26 mouse cellular contexts compared by ENCODE assay signal in the genomic region with DNA sequence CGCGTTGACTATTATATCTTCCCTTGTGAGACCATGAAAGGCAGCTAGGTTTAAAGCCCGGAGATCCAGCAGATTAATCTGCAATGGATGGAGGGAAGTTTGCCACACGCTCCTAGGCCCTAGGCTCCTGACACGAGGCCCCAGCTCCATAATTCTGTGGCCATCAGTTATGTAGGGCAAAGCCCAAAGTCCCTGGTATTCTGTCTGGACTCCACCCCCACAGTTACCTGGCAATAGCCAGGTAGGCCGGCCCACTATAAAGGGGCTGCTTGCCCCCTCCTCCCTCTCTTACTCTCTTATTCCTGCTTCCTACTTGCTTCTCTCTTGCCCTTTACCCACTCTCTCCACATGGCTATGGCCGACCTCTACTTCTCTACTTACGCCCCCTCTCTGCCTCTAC. TPM values are rescaled to one million over a fixed set of nuclear protein-coding genes. Genes with fewer than 3 reads are reported as not detected.
DNase-seq lines count a peak whose midpoint lies in the region; ATAC-seq and TF ChIP-seq lines count a peak whose summit lies in the region.
"Had no signal": no experiment of that assay in that cellular context is flagged by ENCODE, and none has a peak within 500 bp of the region (broad histone marks: within the 10 kb centered on the region; RNA-seq: fewer than 3 reads in every experiment).

No protein-coding gene starts in this region.

- TF ChIP-seq POLR2A in heart, adult 2 months (IDR thresholded peaks at IDR 0.05; ENCODE audit: insufficient read depth, low read depth, low read length): no peak

- no peaks in the 10 kb centered on the region for H3K27me3 ChIP-seq in heart, adult 2 months (ENCODE audit: control insufficient read depth, insufficient read depth, low read length)
- no peaks in the 10 kb centered on the region for H3K27me3 ChIP-seq in kidney, embryonic 16.5 days (ENCODE audit: insufficient read depth, low read length)
- no peaks in the 10 kb centered on the region for H3K27me3 ChIP-seq in megakaryocyte, embryonic 14.5 days (replicated peaks)
- H3K27me3 ChIP-seq: CH12.LX; embryonic facial prominence, embryonic 13.5 days; embryonic facial prominence, embryonic 15.5 days; forebrain, embryonic 12.5 days had no signal

- no peak for TF ChIP-seq EP300 in heart, adult 2 months (IDR thresholded peaks at IDR 0.05; ENCODE audit: insufficient read depth, low read depth, low read length)

- no peak overlapping the region for H3K9ac ChIP-seq in heart, adult 2 months (ENCODE audit: low read depth, low read length)
- H3K9ac ChIP-seq in kidney, embryonic 16.5 days (replicated peaks; ENCODE audit: low read length): no peak overlapping the region
- H3K9ac ChIP-seq: embryonic facial prominence, embryonic 13.5 days; embryonic facial prominence, embryonic 15.5 days; forebrain, embryonic 12.5 days had no signal

- ATAC-seq in kidney, embryonic 16.5 days (ENCODE audit: low FRiP score, low TSS enrichment): no peak
- ATAC-seq in megakaryocyte, adult 5-6 weeks (ENCODE audit: poor library complexity, severe bottlenecking): no peak
- ATAC-seq: CD4-positive, CD25-positive, alpha-beta regulatory T cell, adult 4 months; forebrain, embryonic 14.5 days; forebrain, embryonic 16.5 days had no signal

- no peaks in the 10 kb centered on the region for H3K79me2 ChIP-seq in heart, adult 2 months (replicated peaks; ENCODE audit: control insufficient read depth, insufficient read depth, low read length)

- no peaks in the 10 kb centered on the region for H3K36me3 ChIP-seq in heart, adult 2 months (ENCODE audit: control insufficient read depth, insufficient read depth, low read length)
- no peaks in the 10 kb centered on the region for H3K36me3 ChIP-seq in kidney, embryonic 16.5 days (ENCODE audit: insufficient read depth, low read length)
- peaks cover 62% of the 10 kb centered on the region for H3K36me3 ChIP-seq in megakaryocyte, embryonic 14.5 days (replicated peaks; ENCODE audit: low read length)
- H3K36me3 ChIP-seq: embryonic facial prominence, embryonic 15.5 days had no signal

- no peak overlapping the region for H3K4me3 ChIP-seq in heart, adult 2 months
- no peak overlapping the region for H3K4me3 ChIP-seq in kidney, embryonic 16.5 days (ENCODE audit: low read length)
- peak overlapping the region; percentile 18 for H3K4me3 ChIP-seq in megakaryocyte, embryonic 14.5 days (replicated peaks)
- H3K4me3 ChIP-seq: embryonic facial prominence, embryonic 13.5 days; embryonic facial prominence, embryonic 15.5 days; erythroblast, embryonic 14.5 days; forebrain, embryonic 10.5 days; forebrain, embryonic 12.5 days had no signal

- intact Hi-C loops in heart, adult 2 months (cut with DNase I): loop anchor here (10.0 kb wide), 1 partner anchor 274 kb away; the partner anchor contains the start of gene Smim15

- TF ChIP-seq CTCF in heart, adult 2 months (IDR thresholded peaks at IDR 0.05): no peak

- H3K9me3 ChIP-seq in kidney, embryonic 16.5 days (ENCODE audit: low read length): no peaks in the 10 kb centered on the region
- peaks cover 20% of the 10 kb centered on the region for H3K9me3 ChIP-seq in megakaryocyte, embryonic 14.5 days
- H3K9me3 ChIP-seq: embryonic facial prominence, embryonic 13.5 days; embryonic facial prominence, embryonic 15.5 days; forebrain, embryonic 10.5 days; forebrain, embryonic 12.5 days had no signal

- no peak overlapping the region for H3K4me2 ChIP-seq in kidney, embryonic 16.5 days (replicated peaks; ENCODE audit: low read depth, low read length)
- H3K4me2 ChIP-seq: embryonic facial prominence, embryonic 13.5 days; embryonic facial prominence, embryonic 15.5 days; forebrain, embryonic 12.5 days had no signal

- peaks cover 3% of the 10 kb centered on the region for H3K4me1 ChIP-seq in heart, adult 2 months (ENCODE audit: control insufficient read depth, insufficient read depth, low read length)
- H3K4me1 ChIP-seq in kidney, embryonic 16.5 days (ENCODE audit: insufficient read depth, low read length): peaks cover 10% of the 10 kb centered on the region
- peaks cover 85% of the 10 kb centered on the region for H3K4me1 ChIP-seq in megakaryocyte, embryonic 14.5 days

- DNase-seq in heart, adult 11 months: peak; percentile 43
- DNase-seq in heart, adult 2 months: no peak
- DNase-seq in kidney, adult 9 months: peak; percentile 59
- DNase-seq: adrenal gland, adult 2 months; adrenal gland, postnatal 10 days; adrenal gland, postnatal 25 days; B cell, adult 2 months; cerebellum, adult 11 months; cerebellum, adult 18-20 months; cerebellum, adult 8-10 months; cerebellum, adult 9-11 months; cerebellum, postnatal 14 days; cerebellum, postnatal 36 days; embryo, embryonic 11 days had no signal

- 98% methylated on average over 8 of the region's 8 CpGs for WGBS in heart, adult 2 months
- 98% methylated on average over 8 of the region's 8 CpGs for WGBS in kidney, embryonic 16.5 days

- no peak overlapping the region for H3K27ac ChIP-seq in heart, adult 2 months
- H3K27ac ChIP-seq in kidney, embryonic 16.5 days (ENCODE audit: low read length): no peak overlapping the region
- H3K27ac ChIP-seq: embryonic facial prominence, embryonic 13.5 days; embryonic facial prominence, embryonic 15.5 days; forebrain, embryonic 10.5 days; forebrain, embryonic 12.5 days had no signal

RNA-seq across cellular contexts. Expression of gene Depdc1b, which starts 2.9 kb away (rescaled TPM):
- under 1 TPM; 0.34 to 0.36 TPM for total RNA-seq in heart, adult 2 months (2021)
- polyA plus RNA-seq in heart, adult 2 months (2012; rRNA removed): 0.14 and 0.26 TPM in 2 replicates
- polyA plus RNA-seq in kidney, embryonic 16.5 days (2015; fragmentation: Nextera tagmentation; extraction: Ambion mirVana): 12.7 and 15.1 TPM in 2 replicates
- 0.65 and 4.7 TPM in 2 replicates for polyA plus RNA-seq in megakaryocyte, embryonic 14.5 days (2012; ENCODE audit: insufficient read depth, low replicate concordance)
- 38.3 and 42.7 TPM in 2 replicates for total RNA-seq in megakaryocyte, adult 5-6 weeks (2015)
- total RNA-seq in megakaryocyte, adult 5-6 weeks (2017): 29.6 and 34.7 TPM in 2 replicates

Comparison
In these comparisons a context has a peak if more than half of its experiments do, and no peak if none do; other contexts are left out.
1. DNase-seq: peak in heart, adult 11 months (single experiment) and kidney, adult 9 months (single experiment); none in heart, adult 2 months (0 of 2).